ENCODE assay signal across 11 mouse cellular contexts in genomic region chr3:96249034-96249345, GRCm38 (mm10). TPM values are rescaled to one million over a fixed set of nuclear protein-coding genes. Genes with fewer than 3 reads are reported as not detected.
A peak's percentile ranks its signal among the peaks of the same experiment; 100 is the strongest.
DNase-seq lines count a peak whose midpoint lies in the region; ATAC-seq and TF ChIP-seq lines count a peak whose summit lies in the region.
"Had no signal": no experiment of that assay in that cellular context is flagged by ENCODE, and none has a peak within 500 bp of the region (broad histone marks: within the 10 kb centered on the region; RNA-seq: fewer than 3 reads in every experiment).

No protein-coding gene starts in this region.

- H3K9me3 ChIP-seq in heart, embryonic 11.5 days (replicated peaks; ENCODE audit: control insufficient read depth, low read length): no peaks in the 10 kb centered on the region
- H3K9me3 ChIP-seq in midbrain, embryonic 13.5 days: no peaks in the 10 kb centered on the region
- H3K9me3 ChIP-seq in midbrain, embryonic 16.5 days (replicated peaks; ENCODE audit: control insufficient read depth, low read length, poor library complexity, severe bottlenecking): no peaks in the 10 kb centered on the region
- H3K9me3 ChIP-seq in intestine, postnatal 0 days (ENCODE audit: control insufficient read depth): no peaks in the 10 kb centered on the region

- ATAC-seq in heart, embryonic 11.5 days (replicated peaks; ENCODE audit: insufficient number of reproducible peaks, low FRiP score, low TSS enrichment): no peak
- ATAC-seq in midbrain, embryonic 13.5 days: no peak
- ATAC-seq in midbrain, embryonic 16.5 days: no peak
- ATAC-seq in intestine, postnatal 0 days: no peak

- H3K27me3 ChIP-seq in heart, embryonic 11.5 days (ENCODE audit: control insufficient read depth, insufficient read depth, low read length): no peaks in the 10 kb centered on the region
- no peaks in the 10 kb centered on the region for H3K27me3 ChIP-seq in midbrain, embryonic 13.5 days
- no peaks in the 10 kb centered on the region for H3K27me3 ChIP-seq in midbrain, embryonic 16.5 days (ENCODE audit: control insufficient read depth, insufficient read depth, low read depth, low read length)
- H3K27me3 ChIP-seq in intestine, postnatal 0 days (replicated peaks; ENCODE audit: control insufficient read depth, insufficient read depth, low read length): no peaks in the 10 kb centered on the region

- H3K4me2 ChIP-seq in heart, embryonic 11.5 days: peak overlapping the region; percentile 68
- peak overlapping the region; percentile 54 for H3K4me2 ChIP-seq in midbrain, embryonic 13.5 days (replicated peaks)
- H3K4me2 ChIP-seq in midbrain, embryonic 16.5 days (ENCODE audit: low read length): no peak overlapping the region
- 0 out of 2 replicates have a peak overlapping the region, but pooled peaks have one; percentile 56 for H3K4me2 ChIP-seq in intestine, postnatal 0 days (replicated peaks; ENCODE audit: low read depth)

- H3K9ac ChIP-seq in heart, embryonic 11.5 days (ENCODE audit: low read depth, low read length): no peak overlapping the region
- H3K9ac ChIP-seq in midbrain, embryonic 13.5 days (replicated peaks): no peak overlapping the region; the same call in 1 of the 2 replicates
- H3K9ac ChIP-seq in midbrain, embryonic 16.5 days (ENCODE audit: low read depth, low read length): no peak overlapping the region
- no peak overlapping the region; the same call in 1 of the 2 replicates for H3K9ac ChIP-seq in intestine, postnatal 0 days (ENCODE audit: low read depth, low read length)

- peaks cover 12% of the 10 kb centered on the region for H3K4me1 ChIP-seq in heart, embryonic 11.5 days (ENCODE audit: control insufficient read depth, insufficient read depth, low read length)
- H3K4me1 ChIP-seq in midbrain, embryonic 13.5 days (replicated peaks): peaks cover 30% of the 10 kb centered on the region
- H3K4me1 ChIP-seq in midbrain, embryonic 16.5 days (ENCODE audit: control insufficient read depth, insufficient read depth, low read length): peaks cover 13% of the 10 kb centered on the region
- peaks cover 6% of the 10 kb centered on the region for H3K4me1 ChIP-seq in intestine, postnatal 0 days (replicated peaks; ENCODE audit: control insufficient read depth, insufficient read depth, low read length)

- H3K4me3 ChIP-seq in heart, embryonic 11.5 days (ENCODE audit: low read depth, low read length): peak overlapping the region; percentile 16; the same call in 1 of the 2 replicates
- 0 out of 2 replicates have a peak overlapping the region, but pooled peaks have one; percentile 38 for H3K4me3 ChIP-seq in midbrain, embryonic 13.5 days (replicated peaks)
- H3K4me3 ChIP-seq in midbrain, embryonic 16.5 days (ENCODE audit: low read depth, low read length): no peak overlapping the region
- no peak overlapping the region for H3K4me3 ChIP-seq in intestine, postnatal 0 days (ENCODE audit: low read depth, low read length)

- 0 out of 2 replicates have a peak overlapping the region, but pooled peaks have one; percentile 35 for H3K27ac ChIP-seq in heart, embryonic 11.5 days (ENCODE audit: low read depth, low read length)
- no peak overlapping the region for H3K27ac ChIP-seq in midbrain, embryonic 13.5 days
- no peak overlapping the region for H3K27ac ChIP-seq in midbrain, embryonic 16.5 days (ENCODE audit: low read length)
- H3K27ac ChIP-seq in intestine, postnatal 0 days (ENCODE audit: low read depth, low read length): no peak overlapping the region

- 48% methylated on average over 4 of the region's 4 CpGs for WGBS in heart, embryonic 11.5 days (ENCODE audit: insufficient replicate concordance)
- WGBS in midbrain, embryonic 13.5 days: 58% methylated on average over 4 of the region's 4 CpGs
- WGBS in midbrain, embryonic 16.5 days: 56% methylated on average over 4 of the region's 4 CpGs
- WGBS in intestine, postnatal 0 days: 47% methylated on average over 4 of the region's 4 CpGs

- TF ChIP-seq CTCF in intestine, postnatal 0 days (IDR thresholded peaks at IDR 0.05; ENCODE audit: low read depth): no peak

- no peaks in the 10 kb centered on the region for H3K36me3 ChIP-seq in heart, embryonic 11.5 days (ENCODE audit: control insufficient read depth, insufficient read depth, low read length)
- H3K36me3 ChIP-seq in midbrain, embryonic 13.5 days: no peaks in the 10 kb centered on the region
- H3K36me3 ChIP-seq in midbrain, embryonic 16.5 days (ENCODE audit: control insufficient read depth, insufficient read depth, low read length): no peaks in the 10 kb centered on the region
- H3K36me3 ChIP-seq in intestine, postnatal 0 days (ENCODE audit: control insufficient read depth, insufficient read depth): no peaks in the 10 kb centered on the region

- DNase-seq in heart, adult 9 months (ENCODE audit: low spot score in 2 of 2): no peak
- peak; percentile 38 for DNase-seq in thymus, postnatal 14 days
- DNase-seq in layer of hippocampus, adult 11-12 months (ENCODE audit: low spot score): no peak
- DNase-seq in urinary bladder, postnatal 25 days (ENCODE audit: low spot score): no peak
- DNase-seq: adrenal gland, postnatal 14 days; kidney, adult 18-20 months had no signal

RNA-seq across cellular contexts. Expression of gene Hist2h3c1, which starts 2.5 kb away (rescaled TPM):
- 0.66 and 1.2 TPM in 2 replicates for polyA plus RNA-seq in heart, embryonic 11.5 days (2014; fragmentation: Nextera tagmentation; extraction: Ambion mirVana)
- polyA plus RNA-seq in midbrain, embryonic 13.5 days (2015; fragmentation: Nextera tagmentation; extraction: Ambion mirVana): 0.34 TPM in 2 replicates
- polyA plus RNA-seq in midbrain, embryonic 16.5 days (2015; fragmentation: Nextera tagmentation; extraction: Ambion mirVana): 0.39 TPM in 1 of 2 replicates, not detected in the other
- polyA plus RNA-seq in intestine, postnatal 0 days (2015; fragmentation: Nextera tagmentation; extraction: Ambion mirVana): 0.42 and 1.1 TPM in 2 replicates
- polyA plus RNA-seq: cortical plate, adult 2 months had no signal

RNA-seq across cellular contexts. Expression of gene Hist2h2aa1, which starts 3.7 kb away (rescaled TPM):
- 7.9 and 13.4 TPM in 2 replicates for polyA plus RNA-seq in heart, embryonic 11.5 days (2014; fragmentation: Nextera tagmentation; extraction: Ambion mirVana)
- 23.2 and 42.5 TPM in 2 replicates for polyA plus RNA-seq in midbrain, embryonic 13.5 days (2015; fragmentation: Nextera tagmentation; extraction: Ambion mirVana)
- polyA plus RNA-seq in midbrain, embryonic 16.5 days (2015; fragmentation: Nextera tagmentation; extraction: Ambion mirVana): 7.4 and 13.2 TPM in 2 replicates
- 30.6 and 55.7 TPM in 2 replicates for polyA plus RNA-seq in intestine, postnatal 0 days (2015; fragmentation: Nextera tagmentation; extraction: Ambion mirVana)

RNA-seq across cellular contexts. Expression of gene Hist2h2aa2, which starts 8.9 kb away (rescaled TPM):
- polyA plus RNA-seq in heart, embryonic 11.5 days (2014; fragmentation: Nextera tagmentation; extraction: Ambion mirVana): 17.2 and 27.4 TPM in 2 replicates
- 75.5 and 102 TPM in 2 replicates for polyA plus RNA-seq in midbrain, embryonic 13.5 days (2015; fragmentation: Nextera tagmentation; extraction: Ambion mirVana)
- 38.1 and 48.4 TPM in 2 replicates for polyA plus RNA-seq in midbrain, embryonic 16.5 days (2015; fragmentation: Nextera tagmentation; extraction: Ambion mirVana)
- 87.4 and 108 TPM in 2 replicates for polyA plus RNA-seq in intestine, postnatal 0 days (2015; fragmentation: Nextera tagmentation; extraction: Ambion mirVana)

RNA-seq across cellular contexts. Expression of gene Hist2h3c2, which starts 10.1 kb away (rescaled TPM):
- polyA plus RNA-seq in heart, embryonic 11.5 days (2014; fragmentation: Nextera tagmentation; extraction: Ambion mirVana): 1.8 and 2.6 TPM in 2 replicates
- 6.9 and 7.8 TPM in 2 replicates for polyA plus RNA-seq in midbrain, embryonic 13.5 days (2015; fragmentation: Nextera tagmentation; extraction: Ambion mirVana)
- polyA plus RNA-seq in midbrain, embryonic 16.5 days (2015; fragmentation: Nextera tagmentation; extraction: Ambion mirVana): 1.3 TPM in 2 replicates
- polyA plus RNA-seq in intestine, postnatal 0 days (2015; fragmentation: Nextera tagmentation; extraction: Ambion mirVana): 1.1 and 1.5 TPM in 2 replicates

RNA-seq across cellular contexts. Expression of gene Hist2h4, which starts 14.1 kb away (rescaled TPM):
- 1.3 and 2.7 TPM in 2 replicates for polyA plus RNA-seq in heart, embryonic 11.5 days (2014; fragmentation: Nextera tagmentation; extraction: Ambion mirVana)
- 11.1 and 13.2 TPM in 2 replicates for polyA plus RNA-seq in midbrain, embryonic 13.5 days (2015; fragmentation: Nextera tagmentation; extraction: Ambion mirVana)
- polyA plus RNA-seq in midbrain, embryonic 16.5 days (2015; fragmentation: Nextera tagmentation; extraction: Ambion mirVana): 3.3 and 3.8 TPM in 2 replicates
- 2.1 and 4.7 TPM in 2 replicates for polyA plus RNA-seq in intestine, postnatal 0 days (2015; fragmentation: Nextera tagmentation; extraction: Ambion mirVana)

Comparison
In these comparisons a context has a peak if more than half of its experiments do, and no peak if none do; other contexts are left out.
1. H3K4me3 ChIP-seq: peak in heart, embryonic 11.5 days (single experiment) and midbrain, embryonic 13.5 days (single experiment); none in midbrain, embryonic 16.5 days (single experiment) and intestine, postnatal 0 days (single experiment).